Mouse (Mus musculus) small intestine, adult 2 months (tissue): ENCODE results near the gene Fbxl7. TPM values are rescaled to one million over a fixed set of nuclear protein-coding genes. Genes with fewer than 3 reads are reported as not detected.

Experiments used
- H3K27ac ChIP-seq: fragments of 200-500 bp; 2 replicates; pipeline ENCODE4 v1.5.1; 2012; ENCODE audit warnings: low read depth, low read length, control low read depth, inconsistent platforms; ENCODE audit not compliant: insufficient read depth
- H3K27me3 ChIP-seq: fragments of 200-500 bp; 2 replicates; pipeline ENCODE4 v1.6.1; 2012; ENCODE audit warnings: mild to moderate bottlenecking, moderate library complexity, low read length, inconsistent platforms; ENCODE audit not compliant: control insufficient read depth, insufficient read depth
- H3K36me3 ChIP-seq: fragments of 200-500 bp; 2 replicates; pipeline ENCODE4 v1.6.1; 2012; ENCODE audit warnings: mild to moderate bottlenecking, low read length, control low read depth, inconsistent platforms; ENCODE audit not compliant: control insufficient read depth, insufficient read depth
- H3K4me1 ChIP-seq: fragments of 200-500 bp; 2 replicates; pipeline ENCODE4 v1.6.1; 2012; ENCODE audit warnings: low read length, inconsistent platforms, mixed read lengths; ENCODE audit not compliant: control insufficient read depth, insufficient read depth, insufficient read length
- H3K4me3 ChIP-seq: fragments of 200-500 bp; 2 replicates; pipeline ENCODE4 v1.5.1; 2012; ENCODE audit warnings: low read depth, mild to moderate bottlenecking, control low read depth, inconsistent platforms, low read length, moderate library complexity
- CTCF ChIP-seq: fragments of 200-500 bp; IDR thresholded peaks from 2 replicates; pipeline ENCODE4 v1.5.1; 2012; ENCODE audit warnings: low read depth, mild to moderate bottlenecking, control low read depth, inconsistent platforms, low read length, moderate library complexity, mixed read lengths; ENCODE audit not compliant: insufficient replicate concordance, insufficient read length; ENCODE audit errors: extremely low read depth
- POLR2A ChIP-seq: fragments of 200-500 bp; IDR thresholded peaks from 2 replicates; pipeline ENCODE4 v1.6.1; 2012; ENCODE audit warnings: low read depth, mild to moderate bottlenecking, control low read depth, inconsistent platforms, low read length, moderate library complexity
- WGBS: fragments of 180-500 bp; shearing (Covaris S2); methylation state at CpG from one replicate; pipeline ENCODE4 v1.1.7; 2018; 5-methylcytosine and 5-hydroxymethylcytosine counted together
- polyA plus RNA-seq: library from polyadenylated mRNA; depleted of rRNA; stranded (reverse); fragments of >200 nt; gene quantifications from 2 replicates; pipeline ENCODE4 v1.2.3, GENCODE M21; 2012

Fbxl7 gene
- polyA plus RNA-seq, 1 experiment: 1.2 TPM

GRCm38 (mm10) chr15:26596239-26596638 is 299.1 kb downstream of the Fbxl7 start:
- no peak for TF ChIP-seq POLR2A
- H3K4me3 ChIP-seq: no peak overlapping the region
- WGBS: 88% methylated on average over 3 of the region's 3 CpGs
- no peaks in the 10 kb centered on the region for H3K27me3 ChIP-seq
- H3K36me3 ChIP-seq: no peaks in the 10 kb centered on the region
- H3K4me1 ChIP-seq: no peaks in the 10 kb centered on the region
- H3K27ac ChIP-seq: no peak overlapping the region

GRCm38 (mm10) chr15:26579947-26580709 is 315.3 kb downstream of the Fbxl7 start:
- Histone ChIP-seq H3K4me3 (no peak overlapping the region), H3K4me1 (no peaks in the 10 kb centered on the region), H3K36me3 (no peaks in the 10 kb centered on the region), H3K27me3 (no peaks in the 10 kb centered on the region), H3K27ac (no peak overlapping the region)
- WGBS: 62% methylated on average over 8 of the region's 8 CpGs
- TF ChIP-seq POLR2A (no peak), CTCF (no peak)

GRCm38 (mm10) chr15:26578500-26578899 is 316.9 kb downstream of the Fbxl7 start:
- Histone ChIP-seq H3K27me3 (no peaks in the 10 kb centered on the region), H3K4me3 (no peak overlapping the region), H3K36me3 (no peaks in the 10 kb centered on the region), H3K4me1 (no peaks in the 10 kb centered on the region), H3K27ac (no peak overlapping the region)
- no peak for TF ChIP-seq CTCF
- no peak for TF ChIP-seq POLR2A
- 83% methylated on average over 1 of the region's 1 CpGs for whole genome bisulfite sequencing

- H3K27ac ChIP-seq: no peak overlapping the region
- H3K4me3 ChIP-seq: no peak overlapping the region
- TF ChIP-seq CTCF (no peak), POLR2A (no peak)
- no peaks in the 10 kb centered on the region for H3K4me1 ChIP-seq
- 57% methylated on average over 2 of the region's 2 CpGs for WGBS
- H3K36me3 ChIP-seq: no peaks in the 10 kb centered on the region
- no peaks in the 10 kb centered on the region for H3K27me3 ChIP-seq
Observed at GRCm38 (mm10) chr15:26566076-26566475, 329.3 kb downstream of the Fbxl7 start.

- H3K27me3 ChIP-seq: no peaks in the 10 kb centered on the region
- H3K36me3 ChIP-seq: no peaks in the 10 kb centered on the region
- TF ChIP-seq CTCF: no peak
- WGBS: 85% methylated on average over 10 of the region's 10 CpGs
- no peak overlapping the region for H3K27ac ChIP-seq
- H3K4me1 ChIP-seq: no peaks in the 10 kb centered on the region
- H3K4me3 ChIP-seq: no peak overlapping the region
Observed at GRCm38 (mm10) chr15:26553620-26554019, 341.8 kb downstream of the Fbxl7 start.

- Histone ChIP-seq H3K27me3 (no peaks in the 10 kb centered on the region), H3K4me1 (no peaks in the 10 kb centered on the region), H3K27ac (no peak overlapping the region), H3K36me3 (no peaks in the 10 kb centered on the region), H3K4me3 (no peak overlapping the region)
- TF ChIP-seq CTCF (no peak), POLR2A (no peak)
- WGBS: 68% methylated on average over 3 of the region's 3 CpGs
Observed at GRCm38 (mm10) chr15:26533997-26534700, 361.2 kb downstream of the Fbxl7 start.

- 68% methylated on average over 6 of the region's 6 CpGs for WGBS
- Histone ChIP-seq H3K27me3 (no peaks in the 10 kb centered on the region), H3K4me1 (no peaks in the 10 kb centered on the region), H3K36me3 (no peaks in the 10 kb centered on the region), H3K27ac (no peak overlapping the region), H3K4me3 (no peak overlapping the region)
- TF ChIP-seq POLR2A (no peak), CTCF (no peak)
Observed at GRCm38 (mm10) chr15:26519220-26519631, 376.2 kb downstream of the Fbxl7 start.
